Mouse (Mus musculus) left cerebral cortex, adult 11 months (tissue): ENCODE data around the gene Sema3g.

Source experiments
- DNase-seq: peaks from one replicate; pipeline ENCODE4 v3.0.0; 2022; ENCODE audit warnings: low spot score

Gene Sema3g

DNA sequence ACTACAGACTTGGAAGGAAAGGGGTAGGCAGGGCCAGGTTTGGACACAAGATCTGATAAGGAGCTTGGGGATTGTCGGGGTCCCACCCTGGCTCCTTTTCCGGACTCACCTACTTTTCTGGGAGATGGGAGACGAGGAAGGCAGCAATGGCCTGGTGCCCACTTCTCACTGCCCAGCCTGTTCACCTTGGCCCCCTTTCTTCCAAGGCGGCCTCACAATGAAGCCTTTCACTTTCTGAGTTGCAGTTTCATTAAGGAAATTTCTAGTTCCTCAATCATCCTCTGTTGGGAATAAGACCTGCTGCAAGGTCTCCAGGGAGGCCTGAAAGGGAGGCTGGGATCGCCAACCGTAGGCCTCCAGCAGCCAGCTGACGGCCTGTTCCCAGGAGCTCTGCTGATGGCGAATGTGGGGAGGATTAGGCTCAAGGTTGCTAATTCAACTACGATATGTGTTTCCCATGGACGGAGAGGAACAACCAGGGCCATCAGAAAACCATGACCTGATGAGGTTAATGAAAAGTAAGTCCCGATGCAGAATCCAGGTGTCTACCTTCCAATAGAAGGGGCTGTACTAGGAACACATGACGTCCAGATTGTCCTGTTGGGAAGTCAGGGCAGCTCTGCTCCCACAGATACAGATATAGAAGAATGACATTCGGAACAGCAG, 14.9 kb downstream of the Sema3g start:
- no peak for DNase-seq

DNA sequence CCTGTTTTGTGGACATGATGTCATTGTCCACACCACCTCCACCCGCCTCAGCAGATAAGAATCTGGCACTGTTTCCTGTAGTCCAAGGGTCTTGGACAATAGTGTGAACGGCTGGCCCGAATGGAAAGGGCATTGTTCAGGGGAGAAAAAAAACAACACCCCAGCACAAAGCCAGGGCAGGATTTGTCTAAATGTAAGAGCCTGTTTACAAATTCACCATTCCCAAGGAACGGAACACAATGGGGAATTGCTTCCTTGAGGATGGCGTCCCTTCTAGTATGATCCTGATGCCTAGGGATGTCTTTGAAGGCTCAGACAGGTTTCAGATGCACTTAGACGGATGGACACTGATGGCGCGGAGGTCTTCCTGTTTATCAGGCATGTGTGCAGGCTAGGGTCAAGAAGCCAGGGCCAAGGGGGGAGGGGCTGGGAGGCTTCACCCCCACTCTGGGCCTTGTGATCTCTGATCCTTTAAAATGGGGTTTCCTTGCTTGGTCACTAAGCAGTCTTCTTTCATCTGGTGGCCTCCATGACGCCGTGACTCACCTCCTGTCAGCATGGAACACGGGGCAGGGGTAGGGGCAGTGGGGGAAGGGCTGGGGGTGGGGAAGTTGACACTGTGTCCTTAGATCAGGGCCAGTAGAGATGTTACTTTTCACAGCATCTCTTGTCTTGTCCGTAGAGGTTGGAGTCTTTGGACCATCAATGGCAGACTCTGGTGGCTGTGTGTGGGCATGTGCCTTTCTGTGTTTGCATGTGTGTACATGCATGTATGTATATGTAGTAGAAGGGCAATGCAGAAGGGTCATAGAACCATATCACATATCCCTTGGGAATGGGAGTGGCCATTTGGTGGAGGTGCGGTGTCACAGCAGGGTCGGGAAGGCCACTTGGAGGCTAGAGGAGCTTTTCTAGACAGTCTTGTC, 15.7 kb downstream of the Sema3g start:
- no peak for DNase-seq

DNA sequence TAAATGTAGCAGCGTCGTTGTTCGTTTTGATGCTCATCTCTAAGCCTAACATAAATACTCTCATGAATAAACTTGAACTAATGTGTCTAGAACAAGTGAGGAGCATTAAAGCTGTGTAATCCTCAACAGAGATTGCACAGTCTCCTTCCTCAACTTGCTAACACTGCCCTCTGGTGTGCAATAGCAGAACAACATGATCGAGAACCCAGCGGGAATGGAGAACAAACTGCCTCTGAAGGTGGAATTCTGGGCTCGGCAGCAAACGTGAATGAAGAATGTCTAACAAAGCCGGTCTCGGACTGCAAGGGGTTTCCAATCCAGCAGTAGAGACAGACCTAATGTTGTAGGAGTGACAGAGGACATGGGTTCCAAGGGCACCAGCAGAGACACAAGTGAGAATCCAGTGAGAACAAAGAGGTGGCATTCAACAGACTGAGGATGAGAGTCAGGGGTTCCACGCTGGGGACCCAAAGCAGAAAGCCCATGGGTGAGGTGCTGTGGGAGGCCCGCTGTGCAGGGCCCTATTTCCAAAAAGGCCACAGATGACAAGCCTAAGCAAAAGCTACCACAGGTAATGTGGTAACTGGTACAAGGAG, 16.4 kb downstream of the Sema3g start:
- DNase-seq, result peak; percentile 59

DNA sequence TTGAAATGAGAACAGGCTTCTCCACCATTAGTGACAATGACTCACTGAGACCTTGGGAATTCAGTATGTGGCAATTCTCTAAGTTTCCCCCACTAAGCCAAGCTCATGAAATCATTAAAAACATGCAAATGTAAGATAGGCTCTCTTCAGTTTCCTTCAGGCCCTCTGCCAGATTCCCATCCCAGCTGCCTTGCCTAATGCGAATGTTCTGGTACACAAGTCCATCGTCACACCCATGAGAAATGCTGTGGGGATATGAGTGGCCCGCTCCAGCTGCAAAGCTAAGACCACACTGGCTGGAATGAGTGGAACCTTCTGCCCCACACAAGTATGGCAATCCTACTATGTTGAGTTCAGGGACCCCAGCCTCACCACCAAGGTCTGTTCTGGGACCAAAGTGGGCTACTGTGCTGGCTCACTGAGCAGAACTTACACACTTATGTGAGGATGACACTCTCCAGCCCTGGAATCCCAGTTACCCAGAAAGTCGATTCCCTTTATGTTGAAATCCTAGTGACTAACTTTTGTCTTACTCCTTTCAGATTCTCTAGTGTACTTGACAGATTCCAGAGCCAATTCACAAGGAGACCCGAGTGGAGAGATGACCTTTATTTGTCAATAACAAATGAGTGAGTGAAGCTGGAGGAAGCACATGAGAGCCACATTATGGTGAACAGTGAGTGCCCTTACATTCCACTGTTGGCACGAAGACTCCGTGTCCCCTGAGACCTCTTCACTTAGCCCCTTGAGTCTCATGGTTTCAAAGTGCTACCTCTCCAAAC, 19.6 kb downstream of the Sema3g start:
- no peak for DNase-seq

DNA sequence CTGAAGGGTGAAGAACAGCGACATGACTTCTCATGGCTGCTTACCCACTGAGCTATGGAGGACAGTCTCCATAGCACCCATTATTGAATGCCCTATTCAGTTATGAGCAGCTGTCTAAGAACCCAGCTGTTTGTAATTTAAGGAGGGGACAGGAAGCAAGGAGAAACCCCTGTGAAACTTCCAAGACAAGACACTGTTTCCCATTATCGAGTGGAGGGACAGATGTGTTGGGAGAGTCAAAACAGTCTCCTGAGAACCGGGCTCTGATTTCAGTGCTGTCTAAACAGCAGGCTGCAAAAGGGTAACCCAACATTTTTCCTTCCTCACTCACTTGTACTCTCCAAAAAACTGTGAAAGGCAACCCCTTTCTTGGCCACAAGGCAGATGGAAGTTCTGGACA, 22.9 kb downstream of the Sema3g start:
- DNase-seq, result no peak

DNA sequence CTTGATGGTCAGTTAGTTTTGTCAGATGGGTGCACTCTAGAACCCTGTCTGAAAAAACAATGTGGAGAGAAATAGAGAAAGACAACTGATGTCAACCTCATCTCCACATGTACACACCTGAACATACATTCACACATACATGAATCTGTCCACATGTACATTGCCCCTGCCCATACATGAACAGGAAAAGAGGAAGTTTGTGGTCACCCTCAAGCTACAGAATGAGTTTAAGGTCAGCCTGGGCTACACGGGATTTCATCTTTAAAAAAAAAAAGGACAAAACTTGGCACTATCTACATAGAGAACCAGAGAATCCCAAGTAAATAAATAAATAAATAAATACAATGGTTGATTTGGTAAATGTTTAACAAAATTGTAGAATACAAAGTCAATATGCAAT, 27.1 kb downstream of the Sema3g start:
- DNase-seq, result no peak

DNA sequence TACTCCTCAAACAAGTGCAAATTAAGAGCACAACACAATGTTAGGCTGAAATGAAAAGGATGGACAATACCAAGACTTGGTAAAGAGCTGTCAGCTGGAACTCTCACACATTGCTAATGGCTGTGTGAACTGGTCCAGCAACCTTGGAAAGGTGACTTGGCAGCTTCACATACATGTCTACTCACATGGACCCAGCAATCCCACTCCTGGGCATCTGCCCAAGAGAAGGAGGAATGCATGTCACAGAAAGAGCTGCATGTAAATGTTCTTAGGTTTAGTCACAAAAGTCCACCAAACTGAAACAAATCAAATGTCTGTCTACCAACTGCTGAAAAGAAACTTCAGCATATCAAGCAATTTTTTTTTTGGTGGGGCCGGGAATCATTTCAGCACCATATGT, 28.3 kb downstream of the Sema3g start:
- DNase-seq, result no peak

DNA sequence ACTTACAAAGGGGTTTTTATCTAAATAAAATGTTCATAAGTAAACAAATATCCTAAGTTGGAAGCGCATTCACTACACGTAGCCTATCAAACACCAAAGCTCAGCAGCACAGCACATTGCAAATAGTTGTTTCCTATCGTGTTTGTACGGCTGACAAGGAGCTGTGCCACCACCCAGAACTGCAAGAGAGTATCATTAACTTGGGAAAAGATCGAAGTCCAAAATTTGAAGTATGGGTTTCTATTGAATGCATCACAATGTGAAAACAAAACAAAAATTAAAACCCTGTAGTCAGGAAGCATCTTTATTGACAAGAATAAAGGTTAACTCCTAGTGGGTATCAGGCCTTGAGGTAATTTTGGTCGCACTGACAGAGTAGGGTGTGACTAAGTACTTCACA, 30.7 kb downstream of the Sema3g start:
- no peak for DNase-seq

DNA sequence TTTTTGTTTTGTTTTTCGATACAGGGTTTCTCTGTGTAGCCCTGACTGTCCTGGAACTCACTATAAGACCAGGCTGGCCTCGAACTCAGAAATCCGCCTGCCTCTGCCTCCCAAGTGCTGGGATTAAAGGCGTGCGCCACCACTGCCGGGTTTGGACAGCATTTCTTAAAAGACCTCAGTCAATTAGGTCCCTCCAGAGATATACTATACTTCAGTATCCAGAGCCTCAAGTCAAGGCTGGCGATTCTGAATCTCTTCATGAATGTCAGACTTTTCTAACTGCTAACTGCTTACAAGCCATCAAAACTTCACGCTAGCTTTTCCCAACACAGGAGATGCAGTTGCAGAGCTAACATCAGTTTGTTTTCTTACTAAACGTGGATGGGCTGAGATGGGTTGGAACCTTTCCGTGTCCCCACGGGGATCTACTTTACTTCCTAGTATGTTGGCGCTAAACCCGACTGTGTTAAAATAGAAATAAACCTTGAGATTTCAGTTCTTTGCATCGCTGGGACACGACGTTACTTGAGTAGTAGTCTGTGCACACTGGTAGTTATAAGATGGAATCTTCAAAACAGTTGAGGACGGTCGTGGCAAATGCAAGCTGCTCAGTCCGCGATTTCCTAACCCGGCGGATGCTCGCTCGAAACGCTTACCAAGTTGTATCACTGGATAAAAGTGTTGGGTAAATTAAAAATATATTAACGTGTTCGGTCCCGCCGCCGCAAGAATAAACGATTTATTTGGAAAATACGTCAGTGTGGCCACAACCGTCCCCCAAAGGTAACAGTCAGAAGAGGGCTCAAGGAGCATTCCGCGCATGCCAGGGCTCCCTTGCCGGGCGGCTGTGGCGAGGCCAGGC, 32.8 kb downstream of the Sema3g start:
- no peak for DNase-seq

DNA sequence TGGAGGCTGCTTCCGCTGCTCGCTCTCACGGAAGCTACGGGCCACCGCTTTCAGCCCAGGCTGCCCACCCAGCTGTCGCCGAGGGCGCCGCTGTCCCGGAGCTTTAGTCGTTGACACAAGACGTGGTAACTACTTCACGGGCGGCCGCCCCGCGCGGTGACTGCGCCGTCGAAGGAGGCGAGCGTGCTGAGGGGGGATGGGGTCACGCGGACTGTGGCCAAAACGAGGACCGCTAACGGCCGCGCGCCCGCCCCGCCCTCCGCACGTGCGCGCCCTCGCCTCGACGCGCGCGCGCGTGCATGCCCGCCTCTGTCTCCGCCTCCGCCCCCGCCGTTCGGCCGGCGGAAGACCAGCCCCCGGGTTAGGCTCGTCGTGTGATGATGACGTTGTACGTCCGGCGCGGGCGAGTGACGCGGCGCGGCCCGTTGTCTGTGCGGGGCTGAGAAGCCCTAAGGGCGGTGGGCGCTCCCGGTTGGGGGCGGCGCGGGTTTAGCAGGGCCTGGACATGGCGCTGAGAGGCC, 33.5 kb downstream of the Sema3g start, which contains the start of the genes Phf7 and Bap1:
TSS of gene Phf7 (minus strand) at position 234 of the 521 bp plus-strand sequence.
TSS of gene Bap1 (plus strand) at position 367 of the 521 bp plus-strand sequence.
- peak; percentile 90 for DNase-seq

DNA sequence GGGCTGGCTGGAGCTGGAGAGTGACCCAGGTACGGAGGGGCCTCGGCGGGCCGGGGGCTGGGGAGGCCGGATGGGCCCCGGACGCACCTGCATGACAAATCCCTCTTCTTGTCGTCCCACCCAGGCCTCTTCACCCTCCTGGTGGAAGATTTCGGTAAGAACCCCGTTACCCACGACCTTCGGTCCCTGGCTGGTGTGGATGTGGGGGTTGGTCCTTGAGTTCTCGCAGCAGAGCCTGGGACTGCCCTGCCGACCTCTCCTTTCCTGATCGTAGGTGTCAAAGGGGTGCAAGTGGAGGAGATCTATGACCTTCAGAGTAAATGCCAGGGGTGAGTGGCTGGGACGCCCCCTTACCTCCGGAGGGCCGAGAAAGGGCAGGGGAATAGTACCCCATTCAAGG, 34.0 kb downstream of the Sema3g start:
- no peak for DNase-seq

DNA sequence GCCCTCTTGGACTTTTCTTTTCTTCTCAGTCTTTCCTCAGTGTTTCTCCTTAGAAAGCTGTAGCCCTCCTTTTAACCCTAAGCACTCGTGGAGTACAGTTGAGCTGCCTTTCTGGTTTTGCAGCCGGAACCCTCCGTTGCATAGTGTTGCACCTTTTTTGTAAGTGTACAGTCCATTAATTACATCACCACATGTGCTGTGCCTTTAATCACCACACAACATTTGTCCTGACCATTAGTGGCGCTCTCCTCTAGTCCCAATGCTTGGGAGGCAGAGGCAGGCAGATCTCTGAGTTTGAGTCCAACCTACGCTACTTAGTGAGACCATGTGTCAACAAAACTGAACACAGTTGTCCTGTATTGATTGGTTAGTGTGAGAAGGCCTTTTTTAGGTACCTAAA, 34.4 kb downstream of the Sema3g start:
- DNase-seq, result no peak

DNA sequence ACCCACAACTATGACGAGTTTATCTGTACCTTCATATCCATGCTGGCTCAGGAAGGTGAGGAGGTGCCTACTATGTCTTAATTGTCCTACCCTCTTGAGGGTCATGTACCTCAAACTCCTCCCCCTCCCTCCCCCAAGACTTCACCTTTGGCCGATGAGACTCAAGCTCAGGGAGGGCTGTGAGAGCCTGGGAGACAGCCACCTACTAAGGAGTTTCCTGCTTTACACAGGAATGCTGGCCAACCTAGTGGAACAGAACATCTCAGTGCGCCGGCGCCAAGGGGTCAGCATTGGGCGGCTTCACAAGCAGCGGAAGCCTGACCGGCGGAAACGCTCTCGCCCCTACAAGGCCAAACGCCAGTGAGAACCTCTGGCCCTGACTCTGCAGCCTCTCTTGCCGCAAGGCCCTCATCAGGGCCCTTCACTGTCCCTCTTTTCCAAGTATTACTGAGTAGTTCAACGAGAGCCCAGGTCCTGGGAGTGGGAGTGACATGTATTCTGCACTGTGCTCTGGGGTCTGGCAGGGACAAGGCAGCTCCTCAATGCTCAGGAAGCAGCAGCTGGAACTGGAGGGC, 40.9 kb downstream of the Sema3g start:
- DNase-seq, result no peak

DNA sequence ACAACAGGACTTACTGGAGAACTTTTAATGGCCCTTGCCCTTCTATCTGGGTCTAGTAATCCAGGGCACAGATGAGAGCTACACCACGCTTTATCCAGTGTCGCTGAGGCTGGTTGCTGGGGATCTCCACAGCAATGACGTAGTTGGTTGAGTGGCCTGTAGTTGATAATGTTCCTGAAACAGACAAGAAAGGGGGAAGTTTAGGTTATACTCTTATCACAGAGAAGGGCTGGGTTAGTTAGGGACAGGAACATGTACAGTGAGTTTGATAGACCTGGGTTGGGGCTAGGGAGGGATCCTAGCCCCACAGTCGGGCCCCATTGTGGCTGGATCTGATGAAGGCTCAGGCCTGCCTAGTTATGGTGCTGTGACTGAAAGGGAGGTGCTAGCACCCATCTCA, 42.7 kb downstream of the Sema3g start:
- DNase-seq, result no peak

DNA sequence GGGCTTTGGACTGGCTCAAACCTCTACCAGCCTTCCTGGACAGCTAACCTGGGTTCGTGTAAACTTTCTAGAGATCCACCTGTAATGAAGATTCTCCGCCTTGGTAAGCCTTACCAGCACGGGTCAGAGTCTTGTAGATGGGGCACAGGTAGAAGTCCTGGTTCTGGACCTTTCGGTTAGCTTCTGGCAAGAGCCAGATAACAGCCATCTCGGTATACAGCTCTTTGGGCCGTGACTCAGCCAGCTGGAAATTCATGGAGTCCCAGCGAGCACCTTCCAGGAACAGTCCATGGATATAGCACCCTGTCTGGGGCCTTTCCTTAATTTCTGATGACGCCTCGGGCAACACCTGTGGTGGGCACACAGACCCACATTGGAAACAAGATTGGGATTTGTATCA, 43.3 kb downstream of the Sema3g start:
- no peak for DNase-seq

DNA sequence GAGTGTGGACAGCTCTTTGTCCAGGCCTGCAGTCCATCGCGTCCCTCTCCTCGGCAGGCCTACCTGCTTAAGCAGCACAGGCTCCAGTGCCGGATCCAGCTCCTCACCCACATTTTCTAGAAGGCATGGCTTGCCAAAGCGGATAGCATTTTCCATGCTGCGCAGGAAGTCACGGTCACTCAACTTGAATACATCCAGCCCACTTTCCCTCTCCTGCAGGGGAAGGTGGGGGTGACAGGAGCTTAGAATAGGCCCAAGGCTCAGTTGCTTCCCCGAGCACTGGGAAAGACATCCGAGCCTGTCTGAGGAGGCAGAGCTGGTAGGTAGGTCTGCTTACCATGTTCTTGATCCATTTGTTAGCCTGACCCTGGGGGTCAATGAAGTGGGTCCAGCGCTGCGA, 50.0 kb downstream of the Sema3g start:
- no peak for DNase-seq

DNA sequence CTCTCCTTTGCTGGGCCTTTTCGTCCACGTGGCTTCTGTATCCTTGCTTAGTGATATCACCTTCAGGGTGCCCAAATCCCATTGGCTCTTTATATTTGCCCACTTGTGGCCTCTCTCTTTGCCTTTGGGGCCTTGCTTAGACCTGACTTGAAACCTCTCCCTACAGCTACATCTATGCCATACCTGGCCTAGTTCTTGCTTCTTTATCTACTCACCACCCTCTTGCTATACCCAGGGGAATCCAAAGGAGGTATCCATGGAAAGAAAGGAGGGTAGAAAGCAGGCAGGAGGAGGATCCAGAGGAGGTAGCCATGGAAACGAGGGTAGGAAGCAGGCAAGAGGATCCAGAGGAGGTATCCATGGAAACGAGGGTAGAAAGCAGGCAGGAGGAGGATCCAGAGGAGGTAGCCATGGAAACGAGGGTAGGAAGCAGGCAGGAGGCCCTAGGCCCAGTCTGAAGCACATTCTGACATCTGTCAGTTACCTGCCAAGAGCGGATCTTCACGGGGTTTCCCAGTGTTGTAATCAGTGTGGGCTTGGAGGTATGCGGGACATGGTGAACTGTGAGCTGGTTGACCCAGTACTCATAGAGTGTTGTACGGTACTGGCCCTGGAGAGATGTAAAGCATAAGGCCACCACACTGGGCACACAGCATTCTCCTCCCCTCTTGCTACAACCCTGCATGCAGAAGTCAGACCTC, 50.8 kb downstream of the Sema3g start:
- peak; percentile 73 for DNase-seq

DNA sequence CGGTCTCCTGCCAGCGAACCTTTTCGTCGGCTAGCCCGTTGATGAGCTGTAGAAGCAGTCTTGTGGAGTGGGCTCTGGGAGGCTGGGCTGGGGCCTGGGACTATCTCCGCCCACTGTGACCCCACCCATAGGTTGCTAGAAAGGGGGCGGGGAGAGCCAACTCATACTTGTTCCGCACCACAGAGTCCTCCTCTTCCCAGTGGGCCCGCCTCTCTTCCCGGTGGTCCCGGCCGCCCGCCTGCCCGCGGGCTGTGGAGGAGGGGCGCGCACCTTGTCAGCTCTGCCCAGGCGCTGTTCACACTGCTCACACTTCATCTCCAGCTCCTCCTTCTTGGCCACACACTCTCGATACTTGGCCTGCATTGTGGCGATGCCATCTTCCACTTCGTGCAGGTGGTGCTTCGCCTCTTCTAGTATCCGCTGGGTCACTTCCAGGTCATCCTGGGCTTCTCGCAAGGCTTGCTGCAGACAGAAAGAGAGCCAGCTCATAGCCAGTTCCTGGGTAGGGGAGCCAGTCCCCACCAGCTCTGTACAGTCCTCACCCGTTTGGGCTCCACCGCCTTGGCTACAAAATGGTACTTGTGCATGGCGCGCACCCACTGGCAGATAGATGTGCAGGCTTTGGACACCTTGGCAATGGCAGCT, 51.9 kb downstream of the Sema3g start:
- peak; percentile 40 for DNase-seq

DNA sequence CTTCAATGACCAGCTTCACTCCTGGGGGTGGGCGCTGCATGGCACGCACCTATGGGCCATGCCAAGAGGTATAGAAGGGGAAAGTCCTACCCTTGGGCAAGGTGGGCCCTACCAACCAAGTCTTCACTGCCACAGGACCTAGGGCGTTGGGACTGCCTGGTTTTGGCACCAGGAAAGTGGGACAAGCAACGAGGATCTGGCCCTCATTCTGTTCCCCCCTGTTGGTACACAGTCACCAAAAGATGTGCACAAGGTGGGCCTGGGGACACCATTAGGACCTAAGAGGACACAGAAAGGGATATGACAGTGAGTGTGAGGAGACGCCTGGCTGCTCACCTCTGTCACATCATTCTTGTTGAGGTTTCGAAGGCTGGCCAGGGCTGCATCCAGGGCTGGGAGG, 53.5 kb downstream of the Sema3g start:
- DNase-seq, result no peak
